Mouse (Mus musculus): ENCODE data around the gene Rps6kc1. TPM values are rescaled to one million over a fixed set of nuclear protein-coding genes. Genes with fewer than 3 reads are reported as not detected.

Gene Rps6kc1
- polyA plus RNA-seq, 1 experiment from 2014 or later, result 28.4 TPM

DNA sequence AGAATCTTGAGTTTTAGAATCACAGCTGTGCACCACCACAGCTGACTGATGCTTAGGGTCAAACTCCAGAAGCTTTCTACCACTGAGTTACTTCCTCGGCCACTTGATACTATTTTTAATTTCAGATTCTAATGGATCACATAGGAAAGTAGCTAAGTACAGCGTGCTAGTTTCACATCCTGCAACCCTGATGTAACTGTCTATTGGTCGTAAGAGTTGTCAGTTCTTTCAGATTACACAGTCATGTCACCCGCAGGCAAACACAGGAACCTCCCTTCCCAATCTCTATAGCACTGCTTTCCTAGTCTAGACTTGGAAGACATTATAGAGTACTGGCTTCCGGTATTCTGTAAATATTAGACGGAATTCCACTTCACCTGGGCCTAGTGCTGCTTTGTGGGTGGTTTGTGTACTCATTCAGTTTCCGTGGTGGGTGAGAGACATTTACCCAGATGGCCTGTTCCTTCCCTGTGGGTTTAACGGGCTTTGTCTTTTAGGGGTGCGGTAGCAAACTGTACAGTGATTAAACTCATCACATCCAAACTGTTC lies 85.0 kb downstream of the Rps6kc1 start:
- Histone ChIP-seq H3K36me3 (no peaks in the 10 kb centered on the region), H3K9ac (replicated peaks) (no peak overlapping the region)
- WGBS, result 91% methylated on average over 9 of the region's 9 CpGs

GRCm38 (mm10) chr1:190823745-190824144 lies 87.8 kb downstream of the Rps6kc1 start:
- no peaks in the 10 kb centered on the region for H3K36me3 ChIP-seq
- no peak overlapping the region for H3K4me3 ChIP-seq
- H3K9ac ChIP-seq (replicated peaks), result no peak overlapping the region
- H3K9me3 ChIP-seq, result no peaks in the 10 kb centered on the region
- no peaks in the 10 kb centered on the region for H3K27me3 ChIP-seq
- H3K27ac ChIP-seq (replicated peaks), result no peak overlapping the region
- 82% methylated on average over 4 of the region's 4 CpGs for WGBS
- H3K4me1 ChIP-seq, result no peaks in the 10 kb centered on the region
- H3K4me2 ChIP-seq (replicated peaks), result no peak overlapping the region
- ATAC-seq (replicated peaks), result no peak

More for the DNA sequence above, 85.0 kb downstream of the Rps6kc1 start:
- Histone ChIP-seq H3K9me3 (no peaks in the 10 kb centered on the region), H3K4me1 (no peaks in the 10 kb centered on the region), H3K4me2 (replicated peaks) (no peak overlapping the region), H3K27ac (replicated peaks) (no peak overlapping the region), H3K27me3 (no peaks in the 10 kb centered on the region), H3K4me3 (no peak overlapping the region)
- no peak for ATAC-seq (replicated peaks)

DNA sequence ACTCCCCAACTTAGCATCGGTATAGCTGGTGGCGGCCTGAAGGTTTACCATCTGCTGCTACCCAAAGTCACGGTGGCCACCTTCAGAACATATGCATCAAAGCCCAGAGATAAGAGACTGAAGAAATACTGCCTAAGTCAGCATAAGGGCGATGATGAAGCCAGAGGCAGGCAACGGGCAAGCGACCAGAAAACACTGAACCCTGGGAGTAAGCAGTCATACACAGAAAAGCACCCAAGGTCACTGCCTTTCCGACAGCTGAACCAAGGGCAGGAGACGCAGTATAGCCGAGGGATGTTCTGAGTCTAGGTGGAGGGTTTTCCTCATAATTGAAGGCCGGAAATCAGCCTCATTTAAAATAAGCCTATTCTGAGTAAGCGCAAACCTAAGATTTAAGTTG lies 95.4 kb downstream of the Rps6kc1 start:
- WGBS, result 66% methylated on average over 11 of the region's 11 CpGs

GRCm38 (mm10) chr1:190810408-190810807 lies 101.2 kb downstream of the Rps6kc1 start:
- no peak for ATAC-seq (replicated peaks)
- Histone ChIP-seq H3K9ac (replicated peaks) (no peak overlapping the region), H3K4me2 (replicated peaks) (no peak overlapping the region), H3K27me3 (no peaks in the 10 kb centered on the region), H3K9me3 (no peaks in the 10 kb centered on the region), H3K27ac (replicated peaks) (no peak overlapping the region), H3K36me3 (no peaks in the 10 kb centered on the region; the same call in 1 of the 2 replicates), H3K4me3 (no peak overlapping the region), H3K4me1 (peaks cover 9% of the 10 kb centered on the region)
- WGBS, result 80% methylated on average over 6 of the region's 6 CpGs

More for the DNA sequence above, 95.4 kb downstream of the Rps6kc1 start:
- no peaks in the 10 kb centered on the region for H3K27me3 ChIP-seq
- H3K36me3 ChIP-seq, result no peaks in the 10 kb centered on the region
- H3K9me3 ChIP-seq, result no peaks in the 10 kb centered on the region
- H3K27ac ChIP-seq (replicated peaks), result no peak overlapping the region
- no peak for ATAC-seq (replicated peaks)
- H3K9ac ChIP-seq (replicated peaks), result no peak overlapping the region
- H3K4me1 ChIP-seq, result peaks cover 6% of the 10 kb centered on the region
- H3K4me2 ChIP-seq (replicated peaks), result no peak overlapping the region
- H3K4me3 ChIP-seq, result no peak overlapping the region

DNA sequence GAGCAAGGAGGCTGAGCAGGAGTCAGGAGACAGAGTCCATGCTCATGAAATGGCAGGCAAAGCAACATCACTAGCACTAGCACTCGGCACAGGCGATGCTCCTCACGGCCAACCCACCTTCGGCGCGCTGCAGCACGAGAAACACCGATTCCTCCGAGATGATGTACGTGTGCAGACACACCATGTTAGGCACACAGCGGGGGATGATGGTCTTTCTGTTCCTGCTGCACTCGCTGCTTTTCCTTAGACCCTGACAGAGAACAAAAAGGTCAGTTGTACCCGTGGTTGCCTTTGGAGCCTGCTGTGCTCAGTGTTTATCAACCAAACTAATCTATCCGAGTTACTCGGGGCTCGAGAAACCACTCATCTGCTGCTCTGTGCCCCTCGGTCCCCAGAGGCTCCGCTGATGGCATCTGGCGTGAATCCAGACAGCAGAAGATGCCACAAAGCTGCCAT lies 102.8 kb downstream of the Rps6kc1 start:
- no peak overlapping the region for H3K27ac ChIP-seq (replicated peaks)
- H3K27me3 ChIP-seq, result no peaks in the 10 kb centered on the region
- 0 out of 2 replicates have a peak overlapping the region, but pooled peaks have one; percentile 13 for H3K9ac ChIP-seq (replicated peaks)
- H3K4me3 ChIP-seq, result no peak overlapping the region
- H3K9me3 ChIP-seq, result no peaks in the 10 kb centered on the region
- peaks cover 7% of the 10 kb centered on the region for H3K4me1 ChIP-seq
- no peaks in the 10 kb centered on the region; the same call in 1 of the 2 replicates for H3K36me3 ChIP-seq
- 36% methylated on average over 19 of the region's 19 CpGs for WGBS
- no peak overlapping the region for H3K4me2 ChIP-seq (replicated peaks)
- ATAC-seq (replicated peaks), result 0 out of 2 replicates have a peak, but pooled peaks have one; percentile 26

- Histone ChIP-seq H3K9me3 (no peaks in the 10 kb centered on the region), H3K27me3 (no peaks in the 10 kb centered on the region), H3K9ac (replicated peaks) (no peak overlapping the region), H3K36me3 (no peaks in the 10 kb centered on the region; the same call in 1 of the 2 replicates), H3K27ac (replicated peaks) (no peak overlapping the region), H3K4me1 (peaks cover 7% of the 10 kb centered on the region), H3K4me3 (no peak overlapping the region), H3K4me2 (replicated peaks) (no peak overlapping the region)
- no peak for ATAC-seq (replicated peaks)
- 95% methylated on average over 8 of the region's 8 CpGs for WGBS
Measured at GRCm38 (mm10) chr1:190806817-190807216, 104.8 kb downstream of the Rps6kc1 start.

DNA sequence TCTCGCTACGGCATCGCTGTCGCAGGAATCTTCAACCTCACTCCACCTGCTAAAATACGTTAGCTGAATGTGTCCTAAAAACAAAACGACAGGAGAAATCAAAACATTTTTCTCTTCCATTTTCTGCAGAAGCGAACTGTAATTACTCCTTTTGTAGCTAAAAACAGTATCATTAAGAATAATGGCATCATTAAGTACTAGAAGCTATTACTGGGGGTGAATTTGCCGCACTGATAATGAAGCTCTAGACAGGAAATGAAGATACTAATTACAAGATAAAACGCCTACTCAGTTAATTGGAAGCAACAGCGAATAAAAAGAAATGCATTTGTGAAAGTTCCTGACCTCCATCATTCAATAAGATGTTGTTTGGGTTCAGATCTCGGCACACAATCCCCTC lies 112.9 kb downstream of the Rps6kc1 start:
- 37% methylated on average over 11 of the region's 11 CpGs for WGBS

GRCm38 (mm10) chr1:190797483-190798058 lies 114.0 kb downstream of the Rps6kc1 start:
- Histone ChIP-seq H3K36me3 (peaks cover 4% of the 10 kb centered on the region; the same call in 1 of the 2 replicates), H3K27ac (replicated peaks) (no peak overlapping the region), H3K4me3 (no peak overlapping the region), H3K4me2 (replicated peaks) (no peak overlapping the region), H3K27me3 (0 out of 2 replicates have a peak, but pooled peaks cover 7% of the 10 kb centered on the region), H3K9me3 (no peaks in the 10 kb centered on the region), H3K9ac (replicated peaks) (no peak overlapping the region), H3K4me1 (peaks cover 29% of the 10 kb centered on the region)
- 79% methylated on average over 11 of the region's 11 CpGs for WGBS
- ATAC-seq (replicated peaks), result 0 out of 2 replicates have a peak, but pooled peaks have one; percentile 14

More for the DNA sequence above, 112.9 kb downstream of the Rps6kc1 start:
- 0 out of 2 replicates have a peak, but pooled peaks cover 7% of the 10 kb centered on the region for H3K27me3 ChIP-seq
- H3K9me3 ChIP-seq, result no peaks in the 10 kb centered on the region
- H3K4me1 ChIP-seq, result peaks cover 29% of the 10 kb centered on the region
- no peak overlapping the region for H3K27ac ChIP-seq (replicated peaks)
- peaks cover 4% of the 10 kb centered on the region; the same call in 1 of the 2 replicates for H3K36me3 ChIP-seq
- no peak overlapping the region for H3K4me3 ChIP-seq
- no peak overlapping the region for H3K4me2 ChIP-seq (replicated peaks)
- ATAC-seq (replicated peaks), result no peak
- H3K9ac ChIP-seq (replicated peaks), result no peak overlapping the region

- H3K4me2 ChIP-seq (replicated peaks), result no peak overlapping the region
- H3K4me3 ChIP-seq, result no peak overlapping the region
- no peak overlapping the region; the same call in 1 of the 2 replicates for H3K9ac ChIP-seq (replicated peaks)
- H3K36me3 ChIP-seq, result peaks cover 4% of the 10 kb centered on the region; the same call in 1 of the 2 replicates
- H3K27ac ChIP-seq (replicated peaks), result peak overlapping the region; percentile 28
- ATAC-seq (replicated peaks), result peak; percentile 59
- 20% methylated on average over 7 of the region's 7 CpGs for WGBS
- H3K27me3 ChIP-seq, result 0 out of 2 replicates have a peak, but pooled peaks cover 7% of the 10 kb centered on the region
- H3K9me3 ChIP-seq, result no peaks in the 10 kb centered on the region
- H3K4me1 ChIP-seq, result peaks cover 29% of the 10 kb centered on the region
Measured at GRCm38 (mm10) chr1:190796745-190797482, 114.7 kb downstream of the Rps6kc1 start.

DNA sequence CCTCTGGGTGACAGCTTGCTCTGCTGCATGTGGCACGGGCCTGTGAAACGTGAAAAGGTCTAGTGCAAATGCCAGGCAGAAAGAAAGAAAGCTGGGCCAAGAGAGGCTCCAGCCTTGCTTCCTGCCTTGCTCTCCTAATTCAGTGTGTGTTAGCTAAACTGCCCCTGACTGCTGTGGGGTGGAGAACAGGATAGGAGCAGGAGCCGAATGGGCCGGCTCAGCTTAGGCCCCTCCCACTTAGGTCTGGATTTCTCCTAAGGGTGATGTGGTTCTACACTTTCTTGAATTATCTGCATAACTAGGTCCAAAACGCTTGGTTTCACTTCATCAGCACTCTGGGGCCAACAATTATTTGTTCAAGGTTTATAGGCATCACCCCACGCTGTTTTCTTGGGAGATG lies 119.9 kb downstream of the Rps6kc1 start:
- H3K9me3 ChIP-seq, result no peaks in the 10 kb centered on the region
- H3K36me3 ChIP-seq, result no peaks in the 10 kb centered on the region
- peaks cover 10% of the 10 kb centered on the region for H3K4me1 ChIP-seq
- ATAC-seq (replicated peaks), result no peak
- no peak overlapping the region for H3K4me3 ChIP-seq
- 81% methylated on average over 6 of the region's 6 CpGs for WGBS
- H3K4me2 ChIP-seq (replicated peaks), result no peak overlapping the region
- no peak overlapping the region for H3K27ac ChIP-seq (replicated peaks)
- H3K9ac ChIP-seq (replicated peaks), result no peak overlapping the region
- no peaks in the 10 kb centered on the region for H3K27me3 ChIP-seq

DNA sequence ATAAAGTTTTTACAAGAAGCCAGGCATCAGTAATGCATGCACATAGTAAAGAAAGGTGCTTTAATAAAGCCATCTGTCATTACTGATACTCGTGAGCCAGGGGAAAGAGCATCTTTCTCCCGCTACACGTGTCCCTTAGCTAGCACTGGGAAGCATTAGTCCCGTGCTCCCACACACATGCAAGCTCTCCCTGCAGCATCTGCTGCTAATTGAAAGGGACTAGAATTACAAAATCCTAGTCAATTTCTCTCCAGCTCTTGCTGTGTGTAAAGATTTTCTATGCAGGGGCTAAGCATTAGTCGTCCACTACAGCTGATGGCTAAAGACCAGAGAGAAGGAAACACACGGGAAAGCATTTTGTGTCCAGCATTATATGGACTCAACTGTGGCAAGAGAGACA lies 120.8 kb downstream of the Rps6kc1 start:
- WGBS, result 54% methylated on average over 6 of the region's 6 CpGs
- ATAC-seq (replicated peaks), result no peak
- Histone ChIP-seq H3K9ac (replicated peaks) (no peak overlapping the region), H3K27ac (replicated peaks) (no peak overlapping the region), H3K4me3 (no peak overlapping the region), H3K36me3 (no peaks in the 10 kb centered on the region), H3K27me3 (no peaks in the 10 kb centered on the region), H3K4me1 (peaks cover under 1% of the 10 kb centered on the region; the same call in 1 of the 2 replicates), H3K9me3 (no peaks in the 10 kb centered on the region), H3K4me2 (replicated peaks) (no peak overlapping the region)

DNA sequence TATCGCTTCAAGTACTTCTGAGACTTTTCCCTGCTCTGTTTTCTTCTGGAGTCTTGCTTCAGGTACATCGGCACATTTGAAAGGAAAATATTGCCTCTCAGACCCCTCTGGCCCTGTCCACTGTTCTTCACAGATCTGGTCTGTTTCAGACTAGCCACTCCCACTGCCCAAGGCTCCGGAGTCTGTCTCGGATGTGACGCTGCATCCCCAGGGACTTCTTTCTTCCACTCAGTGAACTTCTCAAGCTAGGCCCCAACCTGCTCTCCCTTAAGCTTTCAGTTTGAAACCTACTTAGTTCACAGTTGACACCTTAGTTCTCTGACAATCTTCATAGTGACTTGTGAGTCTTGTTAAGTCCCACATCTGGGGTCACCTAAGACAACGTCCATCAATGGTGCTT lies 133.9 kb downstream of the Rps6kc1 start:
- Histone ChIP-seq H3K4me1 (no peaks in the 10 kb centered on the region), H3K36me3 (no peaks in the 10 kb centered on the region), H3K9ac (replicated peaks) (no peak overlapping the region), H3K27ac (replicated peaks) (no peak overlapping the region), H3K9me3 (no peaks in the 10 kb centered on the region), H3K27me3 (no peaks in the 10 kb centered on the region), H3K4me3 (no peak overlapping the region), H3K4me2 (replicated peaks) (no peak overlapping the region)
- no peak for ATAC-seq (replicated peaks)
- 83% methylated on average over 6 of the region's 6 CpGs for WGBS
